Mouse (Mus musculus) left cerebral cortex, adult 6 months (tissue): Measurements from ENCODE around the gene Stum. TPM values are rescaled to one million over a fixed set of nuclear protein-coding genes. Genes with fewer than 3 reads are reported as not detected.

Source experiments
- long read RNA-seq, 2 experiments: library from polyadenylated mRNA; unstranded; transcript quantifications; one replicate each; pipeline ENCODE4 v2.0.0; 2019 to 2020
- polyA plus RNA-seq: library from polyadenylated mRNA; unstranded; fragments of <200 nt; fragmentation: Nextera tagmentation; gene quantifications from 2 replicates; pipeline ENCODE4 v1.2.3, GENCODE M21; 2021

Gene Stum
- polyA plus RNA-seq = 52.6 and 73.8 TPM in 2 replicates
- long read RNA-seq, experiment 1, transcript Stum-205 (3 exons, 1,063 nt) = major isoform, 7 of 11 reads
- long read RNA-seq, experiment 1, partial matches to known transcripts = 0 of 11 reads
- long read RNA-seq, experiment 1, other reads (novel, unspliced or antisense) = 4 of 11 reads
- long read RNA-seq, experiment 2, partial matches to known transcripts = 0 of 7 reads
- long read RNA-seq, experiment 2, other reads (novel, unspliced or antisense) = 6 of 7 reads

GRCm38 (mm10) chr1:180483399-180484291, at the start of gene Stum:
Gene Stum, minus strand, starts transcription at chr1:180483504.

Other genes with a start within 250 kb of the Stum start
- gene Psen2, start 220.1 kb downstream of the Stum start, polyA plus RNA-seq = 9.7 and 11.2 TPM in 2 replicates
- 1.1 and 3.0 TPM in 2 replicates for gene Itpkb, start 153.0 kb downstream of the Stum start, polyA plus RNA-seq
- 32.1 and 36.2 TPM in 2 replicates for gene Parp1, start 85.4 kb upstream of the Stum start, polyA plus RNA-seq
- 1.3 and 2.2 TPM in 2 replicates for gene Lin9, start 157.6 kb upstream of the Stum start, polyA plus RNA-seq
- gene Mixl1, start 213.5 kb upstream of the Stum start, polyA plus RNA-seq = not detected in 2 replicates
- 6.0 TPM in 2 replicates for gene Acbd3, start 242.5 kb upstream of the Stum start, polyA plus RNA-seq